Mouse (Mus musculus): ENCODE measurements around the gene Phka2. TPM values are rescaled to one million over a fixed set of nuclear protein-coding genes. Genes with fewer than 3 reads are reported as not detected.

Phka2 gene
- total and polyA plus RNA-seq, 3 experiments, result 6.9 to 53.1 (median 21.1) TPM

GRCm38 (mm10) chrX:160602770-160603169, 100.8 kb downstream of the Phka2 start:
- H3K36me3 ChIP-seq (replicated peaks), result peaks cover 11% of the 10 kb centered on the region
- DNase-seq (ENCODE audit: low spot score) (no peak), ATAC-seq (ENCODE audit: extremely low read depth, insufficient number of reproducible peaks, low FRiP score, poor library complexity, severe bottlenecking) (no peak)
- H3K9me3 ChIP-seq (replicated peaks), result no peaks in the 10 kb centered on the region
- 0 out of 2 replicates have a peak, but pooled peaks cover 2% of the 10 kb centered on the region for H3K27me3 ChIP-seq (ENCODE audit: insufficient read depth, low read length)
- no peak overlapping the region for H3K4me3 ChIP-seq (ENCODE audit: low read depth, low read length)
- TF ChIP-seq GATA2 (IDR thresholded peaks at IDR 0.05; ENCODE audit: borderline replicate concordance, low read depth, low read length) (no peak), POLR2AphosphoS5 (IDR thresholded peaks at IDR 0.05; ENCODE audit: insufficient replicate concordance, low read depth, low read length) (no peak), TAL1 (conservative IDR thresholded peaks at IDR 0.05; ENCODE audit: low read depth, low read length) (no peak), GATA1 (IDR thresholded peaks at IDR 0.05; ENCODE audit: borderline replicate concordance, low read length) (no peak), CTCF (IDR thresholded peaks at IDR 0.05; ENCODE audit: low read depth, low read length) (no peak)
- H3K4me1 ChIP-seq (ENCODE audit: insufficient read depth, low read depth, low read length), result no peaks in the 10 kb centered on the region

GRCm38 (mm10) chrX:160603316-160603715, 101.3 kb downstream of the Phka2 start:
- Histone ChIP-seq H3K4me3 (ENCODE audit: low read depth, low read length) (no peak overlapping the region), H3K27me3 (ENCODE audit: insufficient read depth, low read length) (0 out of 2 replicates have a peak, but pooled peaks cover 2% of the 10 kb centered on the region), H3K9me3 (replicated peaks) (no peaks in the 10 kb centered on the region), H3K4me1 (ENCODE audit: insufficient read depth, low read depth, low read length) (no peaks in the 10 kb centered on the region), H3K36me3 (replicated peaks) (peaks cover 8% of the 10 kb centered on the region)
- ATAC-seq (ENCODE audit: extremely low read depth, insufficient number of reproducible peaks, low FRiP score, poor library complexity, severe bottlenecking) (no peak), DNase-seq (ENCODE audit: low spot score) (no peak)
- no peak for TF ChIP-seq CTCF (IDR thresholded peaks at IDR 0.05; ENCODE audit: low read depth, low read length)

GRCm38 (mm10) chrX:160603981-160604541, 102.1 kb downstream of the Phka2 start:
- Histone ChIP-seq H3K36me3 (replicated peaks) (peaks cover 3% of the 10 kb centered on the region), H3K9me3 (replicated peaks) (no peaks in the 10 kb centered on the region), H3K27me3 (ENCODE audit: insufficient read depth, low read length) (0 out of 2 replicates have a peak, but pooled peaks cover 2% of the 10 kb centered on the region), H3K4me1 (ENCODE audit: insufficient read depth, low read depth, low read length) (no peaks in the 10 kb centered on the region), H3K4me3 (ENCODE audit: low read depth, low read length) (no peak overlapping the region)
- DNase-seq (ENCODE audit: low spot score), result no peak
- no peak for TF ChIP-seq GATA2 (IDR thresholded peaks at IDR 0.05; ENCODE audit: borderline replicate concordance, low read depth, low read length)
- no peak for TF ChIP-seq TAL1 (conservative IDR thresholded peaks at IDR 0.05; ENCODE audit: low read depth, low read length)
- no peak for TF ChIP-seq CTCF (IDR thresholded peaks at IDR 0.05; ENCODE audit: low read depth, low read length)
- no peak for TF ChIP-seq GATA1 (IDR thresholded peaks at IDR 0.05; ENCODE audit: borderline replicate concordance, low read length)
- no peak for TF ChIP-seq POLR2AphosphoS5 (IDR thresholded peaks at IDR 0.05; ENCODE audit: insufficient replicate concordance, low read depth, low read length)
- no peak for ATAC-seq (ENCODE audit: extremely low read depth, insufficient number of reproducible peaks, low FRiP score, poor library complexity, severe bottlenecking)

- TF ChIP-seq CTCF (IDR thresholded peaks at IDR 0.05; ENCODE audit: low read depth, low read length) (0 out of 2 replicates have a peak, but pooled peaks have one; percentile 36), TAL1 (conservative IDR thresholded peaks at IDR 0.05; ENCODE audit: low read depth, low read length) (no peak), GATA1 (IDR thresholded peaks at IDR 0.05; ENCODE audit: borderline replicate concordance, low read length) (no peak), POLR2AphosphoS5 (IDR thresholded peaks at IDR 0.05; ENCODE audit: insufficient replicate concordance, low read depth, low read length) (no peak), GATA2 (IDR thresholded peaks at IDR 0.05; ENCODE audit: borderline replicate concordance, low read depth, low read length) (no peak)
- Histone ChIP-seq H3K36me3 (replicated peaks) (no peaks in the 10 kb centered on the region), H3K4me3 (ENCODE audit: low read depth, low read length) (no peak overlapping the region), H3K27me3 (ENCODE audit: insufficient read depth, low read length) (no peaks in the 10 kb centered on the region), H3K9me3 (replicated peaks) (no peaks in the 10 kb centered on the region), H3K4me1 (ENCODE audit: insufficient read depth, low read depth, low read length) (no peaks in the 10 kb centered on the region)
- no peak for DNase-seq (ENCODE audit: low spot score)
- no peak; the same call in 1 of the 2 replicates for ATAC-seq (ENCODE audit: extremely low read depth, insufficient number of reproducible peaks, low FRiP score, poor library complexity, severe bottlenecking)
These were observed 107.9 kb downstream of the Phka2 start for GRCm38 (mm10) chrX:160609849-160610248.

- DNase-seq (ENCODE audit: low spot score), result no peak
- Histone ChIP-seq H3K4me1 (ENCODE audit: insufficient read depth, low read depth, low read length) (no peaks in the 10 kb centered on the region), H3K27me3 (ENCODE audit: insufficient read depth, low read length) (no peaks in the 10 kb centered on the region), H3K4me3 (ENCODE audit: low read depth, low read length) (no peak overlapping the region), H3K36me3 (replicated peaks) (no peaks in the 10 kb centered on the region), H3K9me3 (replicated peaks) (no peaks in the 10 kb centered on the region)
- TF ChIP-seq POLR2AphosphoS5 (IDR thresholded peaks at IDR 0.05; ENCODE audit: insufficient replicate concordance, low read depth, low read length) (no peak), GATA1 (IDR thresholded peaks at IDR 0.05; ENCODE audit: borderline replicate concordance, low read length) (no peak), TAL1 (conservative IDR thresholded peaks at IDR 0.05; ENCODE audit: low read depth, low read length) (no peak), CTCF (IDR thresholded peaks at IDR 0.05; ENCODE audit: low read depth, low read length) (no peak), GATA2 (IDR thresholded peaks at IDR 0.05; ENCODE audit: borderline replicate concordance, low read depth, low read length) (no peak)
- ATAC-seq (ENCODE audit: extremely low read depth, insufficient number of reproducible peaks, low FRiP score, poor library complexity, severe bottlenecking), result no peak
These were observed 108.5 kb downstream of the Phka2 start for GRCm38 (mm10) chrX:160610482-160610881.

GRCm38 (mm10) chrX:160610882-160611644, 109.1 kb downstream of the Phka2 start:
- Histone ChIP-seq H3K4me3 (ENCODE audit: low read depth, low read length) (no peak overlapping the region), H3K4me1 (ENCODE audit: insufficient read depth, low read depth, low read length) (no peaks in the 10 kb centered on the region), H3K9me3 (replicated peaks) (no peaks in the 10 kb centered on the region), H3K36me3 (replicated peaks) (no peaks in the 10 kb centered on the region), H3K27me3 (ENCODE audit: insufficient read depth, low read length) (no peaks in the 10 kb centered on the region)
- no peak for ATAC-seq (ENCODE audit: extremely low read depth, insufficient number of reproducible peaks, low FRiP score, poor library complexity, severe bottlenecking)
- DNase-seq (ENCODE audit: low spot score), result no peak
- TF ChIP-seq GATA2 (IDR thresholded peaks at IDR 0.05; ENCODE audit: borderline replicate concordance, low read depth, low read length) (no peak), TAL1 (conservative IDR thresholded peaks at IDR 0.05; ENCODE audit: low read depth, low read length) (no peak), GATA1 (IDR thresholded peaks at IDR 0.05; ENCODE audit: borderline replicate concordance, low read length) (no peak), POLR2AphosphoS5 (IDR thresholded peaks at IDR 0.05; ENCODE audit: insufficient replicate concordance, low read depth, low read length) (no peak), CTCF (IDR thresholded peaks at IDR 0.05; ENCODE audit: low read depth, low read length) (no peak)

Other genes starting within 250 kb of the Phka2 start
- not detected in 2 replicates for gene Adgrg2, start 111.5 kb upstream of the Phka2 start, total RNA-seq (2014; fragmentation: Nextera tagmentation)
- gene Adgrg2, start 111.5 kb upstream of the Phka2 start, total RNA-seq (2017), result 0.06 TPM in 1 of 2 replicates, not detected in the other
- not detected in 2 replicates for gene Adgrg2, start 111.5 kb upstream of the Phka2 start, polyA plus RNA-seq (2012)
- gene Ppef1, start 233.6 kb downstream of the Phka2 start, total RNA-seq (2014; fragmentation: Nextera tagmentation), result not detected in 2 replicates
- gene Ppef1, start 233.6 kb downstream of the Phka2 start, total RNA-seq (2017), result not detected in 2 replicates
- not detected in 2 replicates for gene Ppef1, start 233.6 kb downstream of the Phka2 start, polyA plus RNA-seq (2012)